Mouse (Mus musculus): ENCODE measurements around the gene Rnd2. TPM values are rescaled to one million over a fixed set of nuclear protein-coding genes. Genes with fewer than 3 reads are reported as not detected.
A peak's percentile ranks its signal among the peaks of the same experiment; 100 is the strongest.

Rnd2 gene
- 51.0 and 52.5 TPM in 2 replicates for polyA plus RNA-seq (2014; fragmentation: Nextera tagmentation; extraction: Ambion mirVana)

- H3K4me2 ChIP-seq (replicated peaks): peak within 1 kb of the TSS; percentile 80
- DNase-seq (ENCODE audit: low spot score): no peak
- no peaks in the 10 kb centered on the region for H3K9me3 ChIP-seq (ENCODE audit: control insufficient read depth, low read length)
- peaks cover 37% of the 10 kb centered on the region for H3K36me3 ChIP-seq (replicated peaks; ENCODE audit: control insufficient read depth, insufficient read depth)
- H3K9ac ChIP-seq: peak within 1 kb of the TSS; percentile 84
- no peak for ATAC-seq (ENCODE audit: low FRiP score)
- WGBS: 9% methylated on average over 12 of the region's 12 CpGs
- H3K27ac ChIP-seq: peak within 1 kb of the TSS; percentile 94
- H3K4me1 ChIP-seq (replicated peaks; ENCODE audit: control insufficient read depth, insufficient read depth, low read length): peaks cover 40% of the 10 kb centered on the region
- H3K27me3 ChIP-seq (ENCODE audit: control insufficient read depth, insufficient read depth, low read length): no peaks in the 10 kb centered on the region
- peak within 1 kb of the TSS; percentile 64 for H3K4me3 ChIP-seq (replicated peaks; ENCODE audit: low read length)
These were observed at the start of gene Rnd2 for GRCm38 (mm10) chr11:101464211-101465100. TSS of gene Rnd2 (plus strand) at chr11:101464999.

- WGBS: 78% methylated on average over 2 of the region's 2 CpGs
- Histone ChIP-seq H3K9me3 (ENCODE audit: control insufficient read depth, low read length) (no peaks in the 10 kb centered on the region), H3K4me1 (replicated peaks; ENCODE audit: control insufficient read depth, insufficient read depth, low read length) (peaks cover 6% of the 10 kb centered on the region; the same call in 1 of the 2 replicates), H3K27ac (no peak overlapping the region), H3K4me3 (replicated peaks; ENCODE audit: low read length) (no peak overlapping the region), H3K9ac (no peak overlapping the region), H3K4me2 (replicated peaks) (no peak overlapping the region), H3K27me3 (ENCODE audit: control insufficient read depth, insufficient read depth, low read length) (no peaks in the 10 kb centered on the region), H3K36me3 (replicated peaks; ENCODE audit: control insufficient read depth, insufficient read depth) (peaks cover 35% of the 10 kb centered on the region)
- ATAC-seq (ENCODE audit: low FRiP score) (no peak), DNase-seq (ENCODE audit: low spot score) (no peak)
These were observed 49.5 kb upstream of the Rnd2 start for GRCm38 (mm10) chr11:101415306-101415705.

GRCm38 (mm10) chr11:101416433-101417100, 48.2 kb upstream of the Rnd2 start:
- H3K9ac ChIP-seq: peak overlapping the region; percentile 77
- DNase-seq (ENCODE audit: low spot score) (no peak), ATAC-seq (ENCODE audit: low FRiP score) (peak; percentile 12; the same call in 1 of the 2 replicates)
- peaks cover 23% of the 10 kb centered on the region for H3K36me3 ChIP-seq (replicated peaks; ENCODE audit: control insufficient read depth, insufficient read depth)
- WGBS: 2% methylated on average over 11 of the region's 11 CpGs
- H3K4me2 ChIP-seq (replicated peaks): peak overlapping the region; percentile 55
- H3K27me3 ChIP-seq (ENCODE audit: control insufficient read depth, insufficient read depth, low read length): no peaks in the 10 kb centered on the region
- no peaks in the 10 kb centered on the region for H3K9me3 ChIP-seq (ENCODE audit: control insufficient read depth, low read length)
- H3K27ac ChIP-seq: peak overlapping the region; percentile 80
- peaks cover 6% of the 10 kb centered on the region; the same call in 1 of the 2 replicates for H3K4me1 ChIP-seq (replicated peaks; ENCODE audit: control insufficient read depth, insufficient read depth, low read length)
- peak overlapping the region; percentile 63 for H3K4me3 ChIP-seq (replicated peaks; ENCODE audit: low read length)

- H3K36me3 ChIP-seq (replicated peaks; ENCODE audit: control insufficient read depth, insufficient read depth): peaks cover 18% of the 10 kb centered on the region
- WGBS: under 1% methylated on average over 45 of the region's 45 CpGs
- H3K9ac ChIP-seq: peak within 1 kb of the TSS; percentile 77
- H3K9me3 ChIP-seq (ENCODE audit: control insufficient read depth, low read length): no peaks in the 10 kb centered on the region
- peak; percentile 90 for DNase-seq (ENCODE audit: low spot score)
- peak within 1 kb of the TSS; percentile 63 for H3K4me3 ChIP-seq (replicated peaks; ENCODE audit: low read length)
- peak; percentile 82 for ATAC-seq (ENCODE audit: low FRiP score)
- peaks cover 6% of the 10 kb centered on the region; the same call in 1 of the 2 replicates for H3K4me1 ChIP-seq (replicated peaks; ENCODE audit: control insufficient read depth, insufficient read depth, low read length)
- no peaks in the 10 kb centered on the region for H3K27me3 ChIP-seq (ENCODE audit: control insufficient read depth, insufficient read depth, low read length)
- H3K4me2 ChIP-seq (replicated peaks): peak within 1 kb of the TSS; percentile 55
- H3K27ac ChIP-seq: peak within 1 kb of the TSS; percentile 80
These were observed 47.5 kb upstream of the Rnd2 start, which contains the start of gene Aarsd1 for GRCm38 (mm10) chr11:101417101-101417855. TSS of gene Aarsd1 (minus strand) at chr11:101417615.

- Histone ChIP-seq H3K4me2 (replicated peaks) (no peak overlapping the region), H3K9me3 (ENCODE audit: control insufficient read depth, low read length) (no peaks in the 10 kb centered on the region), H3K27me3 (ENCODE audit: control insufficient read depth, insufficient read depth, low read length) (no peaks in the 10 kb centered on the region), H3K9ac (no peak overlapping the region), H3K4me1 (replicated peaks; ENCODE audit: control insufficient read depth, insufficient read depth, low read length) (peaks cover 8% of the 10 kb centered on the region), H3K36me3 (replicated peaks; ENCODE audit: control insufficient read depth, insufficient read depth) (peaks cover 2% of the 10 kb centered on the region), H3K4me3 (replicated peaks; ENCODE audit: low read length) (no peak overlapping the region), H3K27ac (no peak overlapping the region)
- DNase-seq (ENCODE audit: low spot score) (no peak), ATAC-seq (ENCODE audit: low FRiP score) (no peak)
- WGBS: 58% methylated on average over 6 of the region's 6 CpGs
These were observed 45.8 kb upstream of the Rnd2 start for GRCm38 (mm10) chr11:101418991-101419390.

- 35% methylated on average over 3 of the region's 3 CpGs for WGBS
- no peak overlapping the region for H3K4me3 ChIP-seq (replicated peaks; ENCODE audit: low read length)
- H3K9ac ChIP-seq: no peak overlapping the region
- no peak overlapping the region for H3K4me2 ChIP-seq (replicated peaks)
- peaks cover 12% of the 10 kb centered on the region for H3K4me1 ChIP-seq (replicated peaks; ENCODE audit: control insufficient read depth, insufficient read depth, low read length)
- DNase-seq (ENCODE audit: low spot score) (no peak), ATAC-seq (ENCODE audit: low FRiP score) (no peak)
- H3K9me3 ChIP-seq (ENCODE audit: control insufficient read depth, low read length): no peaks in the 10 kb centered on the region
- H3K36me3 ChIP-seq (replicated peaks; ENCODE audit: control insufficient read depth, insufficient read depth): no peaks in the 10 kb centered on the region
- H3K27ac ChIP-seq: no peak overlapping the region
- H3K27me3 ChIP-seq (ENCODE audit: control insufficient read depth, insufficient read depth, low read length): no peaks in the 10 kb centered on the region
These were observed 45.2 kb upstream of the Rnd2 start for GRCm38 (mm10) chr11:101419610-101420009.

- Histone ChIP-seq H3K27me3 (ENCODE audit: control insufficient read depth, insufficient read depth, low read length) (no peaks in the 10 kb centered on the region), H3K4me2 (replicated peaks) (no peak overlapping the region), H3K36me3 (replicated peaks; ENCODE audit: control insufficient read depth, insufficient read depth) (no peaks in the 10 kb centered on the region), H3K4me3 (replicated peaks; ENCODE audit: low read length) (no peak overlapping the region), H3K9me3 (ENCODE audit: control insufficient read depth, low read length) (no peaks in the 10 kb centered on the region), H3K4me1 (replicated peaks; ENCODE audit: control insufficient read depth, insufficient read depth, low read length) (peaks cover 12% of the 10 kb centered on the region), H3K27ac (no peak overlapping the region), H3K9ac (no peak overlapping the region)
- DNase-seq (ENCODE audit: low spot score) (no peak), ATAC-seq (ENCODE audit: low FRiP score) (no peak)
- 89% methylated on average over 5 of the region's 5 CpGs for WGBS
These were observed 44.7 kb upstream of the Rnd2 start for GRCm38 (mm10) chr11:101420148-101420547.

GRCm38 (mm10) chr11:101424105-101424851, 40.5 kb upstream of the Rnd2 start, which contains the start of gene Gm27029:
TSS of gene Gm27029 (minus strand) at chr11:101424796.
- Histone ChIP-seq H3K9me3 (ENCODE audit: control insufficient read depth, low read length) (no peaks in the 10 kb centered on the region), H3K27me3 (ENCODE audit: control insufficient read depth, insufficient read depth, low read length) (no peaks in the 10 kb centered on the region), H3K4me3 (replicated peaks; ENCODE audit: low read length) (peak within 1 kb of the TSS; percentile 76), H3K4me1 (replicated peaks; ENCODE audit: control insufficient read depth, insufficient read depth, low read length) (peaks cover 16% of the 10 kb centered on the region), H3K4me2 (replicated peaks) (peak within 1 kb of the TSS; percentile 80), H3K9ac (peak within 1 kb of the TSS; percentile 71), H3K36me3 (replicated peaks; ENCODE audit: control insufficient read depth, insufficient read depth) (peaks cover 4% of the 10 kb centered on the region; the same call in 1 of the 2 replicates), H3K27ac (peak within 1 kb of the TSS; percentile 83)
- no peak for DNase-seq (ENCODE audit: low spot score)
- WGBS: 4% methylated on average over 23 of the region's 23 CpGs
- ATAC-seq (ENCODE audit: low FRiP score): peak; percentile 19; the same call in 1 of the 2 replicates

Measured in hindbrain, embryonic 14.5 days (tissue).